ENCODE assay signal across 16 mouse cellular contexts in genomic region chr14:99354046-99354445, GRCm38 (mm10).
"Had no signal": no experiment of that assay in that cellular context is flagged by ENCODE, and none has a peak within 500 bp of the region (broad histone marks: within the 10 kb centered on the region; RNA-seq: fewer than 3 reads in every experiment).

No protein-coding gene starts in this region.

- ATAC-seq: midbrain, embryonic 16.5 days had no signal

- H3K4me3 ChIP-seq: kidney, embryonic 15.5 days; liver, embryonic 13.5 days; myocyte; neural tube, embryonic 13.5 days; stomach, embryonic 15.5 days had no signal

- H3K27ac ChIP-seq: kidney, embryonic 15.5 days; liver, embryonic 13.5 days; neural tube, embryonic 13.5 days; stomach, embryonic 15.5 days had no signal

- H3K4me2 ChIP-seq: kidney, embryonic 15.5 days; liver, embryonic 13.5 days; neural tube, embryonic 13.5 days; stomach, embryonic 15.5 days had no signal

- H3K27me3 ChIP-seq: kidney, embryonic 15.5 days; liver, embryonic 13.5 days; neural tube, embryonic 13.5 days; stomach, embryonic 15.5 days had no signal

- H3K4me1 ChIP-seq: kidney, embryonic 15.5 days; liver, embryonic 13.5 days; neural tube, embryonic 13.5 days; stomach, embryonic 15.5 days had no signal

- DNase-seq: kidney, adult 2 months; kidney, postnatal 10 days; kidney, postnatal 4 days; liver, embryonic 13.5 days; lung, adult 2 months; lung, postnatal 14 days; lung, postnatal 4 days; retina, postnatal 1 day; right cerebral cortex, postnatal 25 days; spleen, adult 18-20 months; thymus, postnatal 36 days had no signal

- H3K9me3 ChIP-seq: kidney, embryonic 15.5 days; liver, embryonic 13.5 days; neural tube, embryonic 13.5 days; stomach, embryonic 15.5 days had no signal

- H3K9ac ChIP-seq: kidney, embryonic 15.5 days; liver, embryonic 13.5 days; neural tube, embryonic 13.5 days; stomach, embryonic 15.5 days had no signal

- H3K36me3 ChIP-seq: kidney, embryonic 15.5 days; liver, embryonic 13.5 days; neural tube, embryonic 13.5 days; stomach, embryonic 15.5 days had no signal
